Mouse (Mus musculus): ENCODE measurements around the gene Gm6337. TPM values are rescaled to one million over a fixed set of nuclear protein-coding genes. Genes with fewer than 3 reads are reported as not detected.
"Not testable (repeated sequence)": the region's sequence is repeated elsewhere in the genome, so short reads cannot be mapped to it uniquely, and the experiment has no call there.

The Gm6337 gene
- not detected in 2 replicates for polyA plus RNA-seq (2015; fragmentation: Nextera tagmentation; extraction: Ambion mirVana)

GRCm38 (mm10) chr14:6058167-6058566, at the start of gene Gm6337:
Gene Gm6337, minus strand, starts transcription at chr14:6058267.
- not testable (repeated sequence) for ATAC-seq (replicated peaks; ENCODE audit: low FRiP score); H3K9me3 ChIP-seq (replicated peaks); H3K27me3 ChIP-seq; H3K27ac ChIP-seq; H3K4me3 ChIP-seq (replicated peaks); H3K4me1 ChIP-seq; H3K9ac ChIP-seq; H3K36me3 ChIP-seq; H3K4me2 ChIP-seq
- WGBS, result 85% methylated on average over 4 of the region's 4 CpGs

GRCm38 (mm10) chr14:6107500-6107899, 49.4 kb upstream of the Gm6337 start:
- not testable (repeated sequence) for H3K9me3 ChIP-seq (replicated peaks); H3K4me1 ChIP-seq; H3K27ac ChIP-seq; H3K36me3 ChIP-seq; ATAC-seq (replicated peaks; ENCODE audit: low FRiP score); H3K27me3 ChIP-seq; H3K9ac ChIP-seq
- H3K4me3 ChIP-seq (replicated peaks), result peak overlapping the region; percentile 40
- H3K4me2 ChIP-seq, result peak overlapping the region; percentile 58
- WGBS, result 11% methylated on average over 9 of the region's 9 CpGs

GRCm38 (mm10) chr14:6093842-6094241, 35.8 kb upstream of the Gm6337 start, which contains the start of gene Gm8206:
Gene Gm8206, minus strand, starts transcription at chr14:6093942.
- 86% methylated on average over 2 of the region's 3 CpGs for WGBS
- H3K36me3 ChIP-seq; H3K4me1 ChIP-seq; H3K9ac ChIP-seq; H3K27ac ChIP-seq; H3K4me2 ChIP-seq; H3K9me3 ChIP-seq (replicated peaks); ATAC-seq (replicated peaks; ENCODE audit: low FRiP score); H3K27me3 ChIP-seq; H3K4me3 ChIP-seq (replicated peaks): not testable (repeated sequence)

Other genes with a start within 250 kb of the Gm6337 start
- not detected in 2 replicates for gene Gm3424, start 227.9 kb downstream of the Gm6337 start, polyA plus RNA-seq (2015; fragmentation: Nextera tagmentation; extraction: Ambion mirVana)
- 0.29 TPM in 1 of 2 replicates, not detected in the other for gene Gm8237, start 177.9 kb downstream of the Gm6337 start, polyA plus RNA-seq (2015; fragmentation: Nextera tagmentation; extraction: Ambion mirVana)
- 0.32 and 0.39 TPM in 2 replicates for gene Gm3248, start 96.5 kb downstream of the Gm6337 start, polyA plus RNA-seq (2015; fragmentation: Nextera tagmentation; extraction: Ambion mirVana)
- not detected in 2 replicates for gene Gm3453, start 79.1 kb downstream of the Gm6337 start, polyA plus RNA-seq (2015; fragmentation: Nextera tagmentation; extraction: Ambion mirVana)
- 0.30 and 1.1 TPM in 2 replicates for gene Gm8206, start 35.7 kb upstream of the Gm6337 start, polyA plus RNA-seq (2015; fragmentation: Nextera tagmentation; extraction: Ambion mirVana)
- gene Gm3468, start 50.4 kb upstream of the Gm6337 start, polyA plus RNA-seq (2015; fragmentation: Nextera tagmentation; extraction: Ambion mirVana), result 1.0 and 1.6 TPM in 2 replicates
- not detected in 2 replicates for gene Gm3476, start 67.5 kb upstream of the Gm6337 start, polyA plus RNA-seq (2015; fragmentation: Nextera tagmentation; extraction: Ambion mirVana)
- gene Gm21560, start 161.0 kb upstream of the Gm6337 start, polyA plus RNA-seq (2015; fragmentation: Nextera tagmentation; extraction: Ambion mirVana), result not detected in 2 replicates
- gene Gm3411, start 229.0 kb upstream of the Gm6337 start, polyA plus RNA-seq (2015; fragmentation: Nextera tagmentation; extraction: Ambion mirVana), result 0.68 and 0.91 TPM in 2 replicates
- gene Gm21103, start 246.6 kb upstream of the Gm6337 start, polyA plus RNA-seq (2015; fragmentation: Nextera tagmentation; extraction: Ambion mirVana), result not detected in 2 replicates